24 mouse cellular contexts compared by ENCODE assay signal in the genomic region with DNA sequence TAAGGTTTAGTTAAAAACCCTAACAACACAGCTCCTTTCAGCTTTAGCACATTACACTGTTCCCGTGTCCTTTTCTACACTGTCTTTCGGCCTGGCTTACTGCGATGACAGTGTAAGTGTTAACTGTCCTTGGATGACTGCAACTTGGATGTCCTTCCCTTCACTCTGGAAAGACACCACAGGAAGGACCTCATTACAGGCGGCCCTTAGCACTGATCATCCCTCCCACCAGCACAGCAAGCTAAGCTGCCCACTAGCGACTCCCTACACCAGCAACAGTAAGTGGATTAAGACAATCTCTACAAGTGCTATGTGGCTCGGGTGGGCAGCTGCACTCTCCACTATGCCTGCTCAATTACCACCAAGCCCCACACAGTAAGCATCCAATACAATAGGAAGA. TPM values are rescaled to one million over a fixed set of nuclear protein-coding genes. Genes with fewer than 3 reads are reported as not detected.
"Had no signal": no experiment of that assay in that cellular context is flagged by ENCODE, and none has a peak within 500 bp of the region (broad histone marks: within the 10 kb centered on the region; RNA-seq: fewer than 3 reads in every experiment).

No protein-coding gene starts in this region.

- H3K4me1 ChIP-seq: midbrain, embryonic 10.5 days; midbrain, embryonic 12.5 days; neural tube, embryonic 13.5 days; neural tube, embryonic 15.5 days had no signal

- H3K4me3 ChIP-seq: midbrain, embryonic 10.5 days; midbrain, embryonic 12.5 days; myocyte; neural tube, embryonic 13.5 days; neural tube, embryonic 15.5 days had no signal

- H3K9me3 ChIP-seq: midbrain, embryonic 10.5 days; midbrain, embryonic 12.5 days; neural tube, embryonic 13.5 days; neural tube, embryonic 15.5 days had no signal

- H3K27me3 ChIP-seq: midbrain, embryonic 12.5 days; neural tube, embryonic 13.5 days; neural tube, embryonic 15.5 days had no signal

- ATAC-seq: midbrain, embryonic 16.5 days had no signal

- H3K4me2 ChIP-seq: lung, embryonic 14.5 days; midbrain, embryonic 12.5 days; neural tube, embryonic 13.5 days; neural tube, embryonic 15.5 days had no signal

- H3K27ac ChIP-seq: liver, embryonic 14.5 days; midbrain, embryonic 10.5 days; midbrain, embryonic 12.5 days; neural tube, embryonic 13.5 days; neural tube, embryonic 15.5 days had no signal

- H3K9ac ChIP-seq: liver, embryonic 14.5 days; lung, embryonic 14.5 days; midbrain, embryonic 12.5 days; neural tube, embryonic 13.5 days; neural tube, embryonic 15.5 days had no signal

- DNase-seq: lung, adult 18-20 months; lung, embryonic 14.5 days; lung, postnatal 10 days; lung, postnatal 4 days; midbrain, embryonic 14.5 days; right cerebral cortex, postnatal 14 days; thymus, adult 18-20 months; thymus, postnatal 14 days; thymus, postnatal 36 days had no signal

RNA-seq across cellular contexts. Expression of gene E130116L18Rik, which starts 53.4 kb away (rescaled TPM):
- total RNA-seq: megakaryocyte, adult 5-6 weeks; megakaryocyte-erythroid progenitor cell, adult 5-6 weeks had no signal
- polyA plus RNA-seq: liver, embryonic 14.5 days; liver, embryonic 16.5 days; lung, embryonic 14.5 days; lung, embryonic 16.5 days; midbrain, embryonic 10.5 days; midbrain, embryonic 12.5 days; midbrain, embryonic 14.5 days; midbrain, embryonic 16.5 days; myocyte; neural tube, embryonic 11.5 days; neural tube, embryonic 13.5 days; neural tube, embryonic 15.5 days; spleen, adult 2 months; stomach, embryonic 14.5 days; stomach, embryonic 16.5 days had no signal
